Mouse (Mus musculus) liver, postnatal 0 days (tissue): ENCODE measurements around the gene 9530003J23Rik. TPM values are rescaled to one million over a fixed set of nuclear protein-coding genes. Genes with fewer than 3 reads are reported as not detected.
"Not testable (repeated sequence)": the region's sequence is repeated elsewhere in the genome, so short reads cannot be mapped to it uniquely, and the experiment has no call there.

Experiments
- ATAC-seq: fragments of 200-750 bp; cut with Nextera tagmentation; 2 replicates; pipeline ENCODE4 v1.8.0; 2017; ENCODE audit warnings: mild to moderate bottlenecking, moderate library complexity
- DNase-seq: peaks from one replicate; pipeline ENCODE4 v3.0.0-alpha.2; 2016
- H3K27ac ChIP-seq: fragments of 300-500 bp; sonication (generic); 2 replicates; pipeline ENCODE4 v1.5.1; 2014; ENCODE audit warnings: antibody characterized with exemption, moderate library complexity, mild to moderate bottlenecking, low read depth
- H3K27me3 ChIP-seq: fragments of 300-500 bp; sonication (generic); 2 replicates; pipeline ENCODE4 v1.6.1; 2014; ENCODE audit warnings: low read length, control low read depth, mixed read lengths; ENCODE audit not compliant: insufficient read depth
- H3K36me3 ChIP-seq: fragments of 300-500 bp; sonication (generic); replicated peaks from 2 replicates; pipeline ENCODE4 v1.6.1; 2014; ENCODE audit warnings: mild to moderate bottlenecking, control low read depth, low read length, moderate library complexity, mixed read lengths; ENCODE audit not compliant: insufficient read depth
- H3K4me1 ChIP-seq: fragments of 300-500 bp; sonication (generic); 2 replicates; pipeline ENCODE4 v1.6.1; 2014; ENCODE audit warnings: antibody characterized with exemption, mild to moderate bottlenecking, control low read depth; ENCODE audit not compliant: insufficient read depth
- H3K4me2 ChIP-seq: fragments of 300-500 bp; sonication (generic); 2 replicates; pipeline ENCODE4 v1.6.1; 2014; ENCODE audit warnings: low read depth, mild to moderate bottlenecking, low read length, moderate library complexity, mixed read lengths
- H3K4me3 ChIP-seq: fragments of 300-500 bp; sonication (generic); 2 replicates; pipeline ENCODE4 v1.5.1; 2014; ENCODE audit warnings: low read depth, low read length
- H3K9ac ChIP-seq: fragments of 300-500 bp; sonication (generic); replicated peaks from 2 replicates; pipeline ENCODE4 v1.6.1; 2014; ENCODE audit warnings: mild to moderate bottlenecking, moderate library complexity
- H3K9me3 ChIP-seq: fragments of 300-500 bp; sonication (generic); 2 replicates; pipeline ENCODE4 v1.6.1; 2016; ENCODE audit warnings: mild to moderate bottlenecking, control low read depth, low read length, mixed read lengths
- CTCF ChIP-seq: sonication (generic); IDR thresholded peaks from 2 replicates; pipeline ENCODE4 v1.5.1; 2016; ENCODE audit warnings: antibody characterized with exemption, low read depth
- EP300 ChIP-seq: IDR thresholded peaks from 2 replicates; pipeline ENCODE4 v1.6.1; 2016; ENCODE audit warnings: antibody characterized with exemption, low read depth, mild to moderate bottlenecking
- WGBS: fragments of 180-500 bp; shearing (Covaris S2); extraction: QIAGEN DNeasy Blood & Tissue Kit; methylation state at CpG from one replicate; pipeline ENCODE4 v1.1.7; 2014; ENCODE audit not compliant: insufficient replicate concordance; 5-methylcytosine and 5-hydroxymethylcytosine counted together
- polyA plus RNA-seq: library from polyadenylated mRNA; unstranded; fragments of >200 nt; fragmentation: Nextera tagmentation; extraction: Ambion mirVana; gene quantifications from 2 replicates; pipeline ENCODE4 v1.2.1, GENCODE M21; 2015

9530003J23Rik gene
- polyA plus RNA-seq, 1 experiment from 2014 or later, result not detected

- H3K4me3 ChIP-seq, result no peak overlapping the region
- no peak for TF ChIP-seq CTCF
- TF ChIP-seq EP300, result no peak
- 76% methylated on average over 20 of the region's 20 CpGs for WGBS
- H3K36me3 ChIP-seq, result peaks cover 67% of the 10 kb centered on the region
- no peaks in the 10 kb centered on the region for H3K9me3 ChIP-seq
- peak; percentile 58 for ATAC-seq
- no peak overlapping the region for H3K9ac ChIP-seq
- H3K4me1 ChIP-seq, result no peaks in the 10 kb centered on the region
- no peaks in the 10 kb centered on the region for H3K27me3 ChIP-seq
- DNase-seq, result peak; percentile 67
- H3K27ac ChIP-seq, result no peak overlapping the region
- no peak overlapping the region for H3K4me2 ChIP-seq
These were observed 21.2 kb downstream of the 9530003J23Rik start for GRCm38 (mm10) chr10:117217246-117217840.

DNA sequence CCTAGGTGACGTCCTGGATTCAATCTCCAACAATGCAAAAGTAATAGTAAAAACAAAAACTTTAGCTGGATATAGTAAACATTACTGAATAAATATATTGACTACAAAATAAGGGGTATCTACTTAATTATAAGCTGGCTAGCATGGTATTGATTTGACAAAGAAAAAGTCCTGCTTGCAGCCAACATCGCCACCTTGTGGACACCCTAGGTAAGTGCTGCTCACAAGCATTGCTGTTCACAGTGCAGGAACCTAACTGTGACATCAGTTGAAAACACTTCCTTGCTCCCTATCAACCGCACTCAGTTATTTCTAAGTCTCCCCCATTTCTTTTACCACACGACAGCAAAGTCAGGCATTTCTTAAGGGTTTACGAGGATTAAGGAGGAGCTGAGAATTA lies 21.7 kb downstream of the 9530003J23Rik start:
- TF ChIP-seq CTCF (peak; percentile 93), EP300 (no peak)
- Histone ChIP-seq H3K36me3 (peaks cover 61% of the 10 kb centered on the region), H3K9ac (no peak overlapping the region), H3K27ac (peak overlapping the region; percentile 71; the same call in 1 of the 2 replicates), H3K9me3 (no peaks in the 10 kb centered on the region), H3K4me3 (no peak overlapping the region), H3K4me2 (peak overlapping the region; percentile 31; the same call in 1 of the 2 replicates), H3K4me1 (no peaks in the 10 kb centered on the region), H3K27me3 (no peaks in the 10 kb centered on the region)
- ATAC-seq, result peak; percentile 61
- peak; percentile 77 for DNase-seq
- 62% methylated on average over 5 of the region's 5 CpGs for WGBS

DNA sequence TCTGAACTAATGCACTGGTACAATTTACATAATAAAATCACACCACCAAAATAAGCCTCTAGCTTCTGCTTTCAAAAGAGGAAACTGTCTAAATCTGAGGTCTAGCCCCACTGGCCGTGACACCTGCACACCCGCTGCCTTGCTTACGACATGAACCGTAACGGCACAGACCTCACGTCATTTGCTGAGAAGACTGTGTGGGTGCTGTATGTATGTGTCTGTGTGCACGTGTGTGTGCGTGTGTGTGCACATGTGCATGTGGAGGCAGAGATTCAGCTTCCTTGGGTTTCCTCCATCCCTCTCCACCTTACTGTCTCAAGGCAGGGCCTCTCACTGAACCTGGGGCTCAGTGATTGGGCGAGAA lies 22.4 kb downstream of the 9530003J23Rik start:
- no peak overlapping the region for H3K9ac ChIP-seq
- H3K4me1 ChIP-seq, result no peaks in the 10 kb centered on the region
- H3K4me2 ChIP-seq, result peak overlapping the region; percentile 31; the same call in 1 of the 2 replicates
- H3K4me3 ChIP-seq, result no peak overlapping the region
- WGBS, result 58% methylated on average over 9 of the region's 9 CpGs
- peak; percentile 66 for ATAC-seq
- H3K36me3 ChIP-seq, result peaks cover 55% of the 10 kb centered on the region
- H3K9me3 ChIP-seq, result no peaks in the 10 kb centered on the region
- DNase-seq, result peak; percentile 64
- TF ChIP-seq CTCF (no peak), EP300 (no peak)
- H3K27me3 ChIP-seq, result no peaks in the 10 kb centered on the region
- H3K27ac ChIP-seq, result peak overlapping the region; percentile 71

- Histone ChIP-seq H3K9me3 (no peaks in the 10 kb centered on the region), H3K27ac (peak overlapping the region; percentile 67), H3K36me3 (peaks cover 49% of the 10 kb centered on the region), H3K4me2 (peak overlapping the region; percentile 45), H3K27me3 (no peaks in the 10 kb centered on the region), H3K9ac (no peak overlapping the region), H3K4me1 (no peaks in the 10 kb centered on the region), H3K4me3 (peak overlapping the region; percentile 24)
- ATAC-seq (peak; percentile 64), DNase-seq (peak; percentile 47)
- TF ChIP-seq CTCF, result no peak
- TF ChIP-seq EP300, result no peak
- 75% methylated on average over 25 of the region's 25 CpGs for WGBS
These were observed 22.9 kb downstream of the 9530003J23Rik start for GRCm38 (mm10) chr10:117215409-117216131.

GRCm38 (mm10) chr10:117211023-117211422 lies 27.5 kb downstream of the 9530003J23Rik start:
- DNase-seq, result no peak

DNA sequence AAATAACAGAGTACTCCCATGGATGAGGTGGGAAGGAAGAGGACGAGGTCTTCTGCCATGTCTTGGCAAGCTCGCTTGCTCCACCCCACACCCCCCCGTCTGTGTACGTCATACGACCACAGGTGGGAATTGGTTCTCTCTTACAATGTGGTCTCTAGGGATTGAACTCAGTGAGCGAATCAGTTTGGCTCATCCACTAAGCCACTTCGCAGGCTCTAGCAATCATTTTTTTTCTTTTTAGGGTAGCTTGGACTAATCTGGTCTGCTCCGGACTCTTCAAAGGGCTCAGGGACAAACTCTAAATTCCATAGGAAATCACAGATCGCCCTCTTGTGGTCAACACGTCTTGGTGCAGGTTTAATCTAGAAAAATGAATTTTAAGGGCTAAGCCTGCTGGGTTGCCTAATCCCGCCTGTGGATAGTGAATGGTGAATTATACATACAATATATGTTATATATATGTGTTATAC lies 29.0 kb downstream of the 9530003J23Rik start:
- Histone ChIP-seq H3K4me2 (peak overlapping the region; percentile 63), H3K27ac (no peak overlapping the region), H3K9ac (no peak overlapping the region), H3K4me3 (no peak overlapping the region; the same call in 1 of the 2 replicates), H3K27me3 (no peaks in the 10 kb centered on the region), H3K9me3 (no peaks in the 10 kb centered on the region), H3K4me1 (0 out of 2 replicates have a peak, but pooled peaks cover 4% of the 10 kb centered on the region), H3K36me3 (peaks cover under 1% of the 10 kb centered on the region)
- ATAC-seq (peak; percentile 67), DNase-seq (peak; percentile 64)
- TF ChIP-seq EP300, result no peak
- peak; percentile 86 for TF ChIP-seq CTCF
- 20% methylated on average over 11 of the region's 11 CpGs for WGBS

More at GRCm38 (mm10) chr10:117211023-117211422, 27.5 kb downstream of the 9530003J23Rik start:
- TF ChIP-seq CTCF, result no peak
- no peak for TF ChIP-seq EP300
- H3K4me2 ChIP-seq, result no peak overlapping the region
- no peak for ATAC-seq
- 0 out of 2 replicates have a peak, but pooled peaks cover 4% of the 10 kb centered on the region for H3K4me1 ChIP-seq
- H3K27ac ChIP-seq, result no peak overlapping the region
- no peak overlapping the region for H3K4me3 ChIP-seq
- no peak overlapping the region for H3K9ac ChIP-seq
- 79% methylated on average over 6 of the region's 6 CpGs for WGBS
- H3K27me3 ChIP-seq, result no peaks in the 10 kb centered on the region
- peaks cover 14% of the 10 kb centered on the region for H3K36me3 ChIP-seq
- H3K9me3 ChIP-seq, result no peaks in the 10 kb centered on the region

GRCm38 (mm10) chr10:117208787-117209186 lies 29.7 kb downstream of the 9530003J23Rik start:
- WGBS, result 84% methylated on average over 6 of the region's 6 CpGs
- H3K4me1 ChIP-seq, H3K36me3 ChIP-seq, ATAC-seq, DNase-seq, H3K27ac ChIP-seq, H3K9ac ChIP-seq, H3K4me2 ChIP-seq, H3K9me3 ChIP-seq, H3K4me3 ChIP-seq, H3K27me3 ChIP-seq: not testable (repeated sequence)
